Mouse (Mus musculus): ENCODE results near the gene Msi2.
A peak's percentile ranks its signal among the peaks of the same experiment; 100 is the strongest.

The Msi2 gene

GRCm38 (mm10) chr11:88293631-88294393 is 424.5 kb downstream of the Msi2 start, which contains the start of gene Ccdc182:
Gene Ccdc182 (plus strand): TSS chr11:88294058.
- DNase-seq: peak; percentile 44 to 72

GRCm38 (mm10) chr11:88291688-88292087 is 426.6 kb downstream of the Msi2 start:
- DNase-seq: no peak

GRCm38 (mm10) chr11:88291245-88291644 is 427.1 kb downstream of the Msi2 start:
- no peak for DNase-seq

All from kidney, adult 8-10 months (tissue).